Mouse (Mus musculus) limb, embryonic 10.5 days (tissue): ENCODE data around the gene Gzf1. TPM values are rescaled to one million over a fixed set of nuclear protein-coding genes. Genes with fewer than 3 reads are reported as not detected.

ENCODE experiments used
- DNase-seq: peaks from one replicate; pipeline ENCODE4 v3.0.0-alpha.2; 2017; ENCODE audit warnings: low spot score
- H3K27ac ChIP-seq: fragments of 300-500 bp; sonication (generic); 2 replicates; pipeline ENCODE4 v1.5.1; 2016; ENCODE audit warnings: mild to moderate bottlenecking
- H3K27me3 ChIP-seq: fragments of 300-500 bp; sonication (generic); 2 replicates; pipeline ENCODE4 v1.6.1; 2016; ENCODE audit warnings: low read depth, mild to moderate bottlenecking; ENCODE audit not compliant: poor library complexity, severe bottlenecking
- H3K36me3 ChIP-seq: fragments of 300-500 bp; sonication (generic); 2 replicates; pipeline ENCODE4 v1.6.1; 2016; ENCODE audit warnings: mild to moderate bottlenecking, moderate library complexity
- H3K4me1 ChIP-seq: fragments of 300-500 bp; sonication (generic); 2 replicates; pipeline ENCODE4 v1.6.1; 2016
- H3K4me3 ChIP-seq: fragments of 300-500 bp; sonication (generic); 2 replicates; pipeline ENCODE4 v1.5.1; 2016; ENCODE audit warnings: mild to moderate bottlenecking, moderate library complexity
- H3K9me3 ChIP-seq: fragments of 300-500 bp; sonication (generic); replicated peaks from 2 replicates; pipeline ENCODE4 v1.6.1; 2016; ENCODE audit warnings: mild to moderate bottlenecking
- WGBS: fragments of 180-500 bp; shearing (Covaris S2); methylation state at CpG from one replicate; pipeline ENCODE4 v1.1.7; 2016; 5-methylcytosine and 5-hydroxymethylcytosine counted together
- polyA plus RNA-seq: library from polyadenylated mRNA; unstranded; fragments of >200 nt; fragmentation: Nextera tagmentation; extraction: Ambion mirVana; gene quantifications from 2 replicates; pipeline ENCODE4 v1.2.1, GENCODE M21; 2016

Gzf1 gene
- polyA plus RNA-seq, 1 experiment from 2014 or later, result 27.7 TPM

- no peaks in the 10 kb centered on the region for H3K27me3 ChIP-seq
- no peak for DNase-seq
Measured at GRCm38 (mm10) chr2:148683031-148683430, 2.2 kb downstream of the Gzf1 start.

GRCm38 (mm10) chr2:148684972-148685371 lies 4.1 kb downstream of the Gzf1 start:
- peaks cover 65% of the 10 kb centered on the region for H3K36me3 ChIP-seq
- no peaks in the 10 kb centered on the region for H3K27me3 ChIP-seq
- no peak overlapping the region for H3K4me3 ChIP-seq
- peaks cover 18% of the 10 kb centered on the region for H3K4me1 ChIP-seq
- no peak overlapping the region for H3K27ac ChIP-seq
- no peak for DNase-seq
- no peaks in the 10 kb centered on the region for H3K9me3 ChIP-seq
- 93% methylated on average over 2 of the region's 2 CpGs for WGBS

More at GRCm38 (mm10) chr2:148683031-148683430, 2.2 kb downstream of the Gzf1 start:
- H3K36me3 ChIP-seq, result peaks cover 46% of the 10 kb centered on the region
- WGBS, result 83% methylated on average over 1 of the region's 1 CpGs
- H3K9me3 ChIP-seq, result no peaks in the 10 kb centered on the region
- H3K4me3 ChIP-seq, result no peak overlapping the region
- H3K27ac ChIP-seq, result no peak overlapping the region
- peaks cover 36% of the 10 kb centered on the region for H3K4me1 ChIP-seq

GRCm38 (mm10) chr2:148685709-148686108 lies 4.9 kb downstream of the Gzf1 start:
- no peak for DNase-seq
- Histone ChIP-seq H3K27me3 (no peaks in the 10 kb centered on the region), H3K27ac (no peak overlapping the region), H3K36me3 (peaks cover 73% of the 10 kb centered on the region), H3K9me3 (no peaks in the 10 kb centered on the region), H3K4me3 (no peak overlapping the region), H3K4me1 (peaks cover 12% of the 10 kb centered on the region)
- 97% methylated on average over 3 of the region's 3 CpGs for WGBS

GRCm38 (mm10) chr2:148686862-148687261 lies 6.0 kb downstream of the Gzf1 start:
- WGBS, result 95% methylated on average over 1 of the region's 1 CpGs
- Histone ChIP-seq H3K9me3 (no peaks in the 10 kb centered on the region), H3K27me3 (no peaks in the 10 kb centered on the region), H3K4me1 (peaks cover 6% of the 10 kb centered on the region), H3K36me3 (peaks cover 84% of the 10 kb centered on the region), H3K4me3 (no peak overlapping the region), H3K27ac (no peak overlapping the region)
- no peak for DNase-seq

GRCm38 (mm10) chr2:148687971-148688370 lies 7.1 kb downstream of the Gzf1 start:
- H3K36me3 ChIP-seq, result peaks cover 94% of the 10 kb centered on the region
- H3K4me1 ChIP-seq, result no peaks in the 10 kb centered on the region
- no peak for DNase-seq
- no peaks in the 10 kb centered on the region for H3K9me3 ChIP-seq
- no peak overlapping the region for H3K27ac ChIP-seq
- H3K27me3 ChIP-seq, result no peaks in the 10 kb centered on the region
- H3K4me3 ChIP-seq, result no peak overlapping the region
- WGBS, result 92% methylated on average over 5 of the region's 5 CpGs

- Histone ChIP-seq H3K4me1 (no peaks in the 10 kb centered on the region), H3K27ac (no peak overlapping the region), H3K4me3 (no peak overlapping the region), H3K9me3 (no peaks in the 10 kb centered on the region), H3K36me3 (peaks cover 95% of the 10 kb centered on the region), H3K27me3 (no peaks in the 10 kb centered on the region)
- WGBS, result 92% methylated on average over 6 of the region's 6 CpGs
- DNase-seq, result no peak
Measured at GRCm38 (mm10) chr2:148689444-148690140, 8.8 kb downstream of the Gzf1 start.

GRCm38 (mm10) chr2:148690291-148690690 lies 9.5 kb downstream of the Gzf1 start:
- Histone ChIP-seq H3K4me1 (no peaks in the 10 kb centered on the region), H3K4me3 (no peak overlapping the region), H3K9me3 (no peaks in the 10 kb centered on the region), H3K36me3 (peaks cover 95% of the 10 kb centered on the region), H3K27me3 (no peaks in the 10 kb centered on the region), H3K27ac (no peak overlapping the region)
- no peak for DNase-seq
- WGBS, result 94% methylated on average over 3 of the region's 3 CpGs

GRCm38 (mm10) chr2:148690781-148691180 lies 10.0 kb downstream of the Gzf1 start:
- Histone ChIP-seq H3K36me3 (peaks cover 95% of the 10 kb centered on the region), H3K27me3 (no peaks in the 10 kb centered on the region), H3K9me3 (no peaks in the 10 kb centered on the region), H3K27ac (no peak overlapping the region), H3K4me1 (no peaks in the 10 kb centered on the region), H3K4me3 (no peak overlapping the region)
- WGBS, result 91% methylated on average over 5 of the region's 5 CpGs
- DNase-seq, result no peak

- peaks cover 62% of the 10 kb centered on the region for H3K36me3 ChIP-seq
- 81% methylated on average over 5 of the region's 5 CpGs for WGBS
Measured at GRCm38 (mm10) chr2:148698571-148698970, 17.7 kb downstream of the Gzf1 start.

GRCm38 (mm10) chr2:148706409-148707201 lies 25.8 kb downstream of the Gzf1 start:
- no peak for DNase-seq

More at GRCm38 (mm10) chr2:148698571-148698970, 17.7 kb downstream of the Gzf1 start:
- Histone ChIP-seq H3K4me3 (no peak overlapping the region), H3K27me3 (no peaks in the 10 kb centered on the region), H3K9me3 (no peaks in the 10 kb centered on the region), H3K27ac (no peak overlapping the region), H3K4me1 (no peaks in the 10 kb centered on the region)
- DNase-seq, result no peak

GRCm38 (mm10) chr2:148707202-148707530 lies 26.3 kb downstream of the Gzf1 start:
- Histone ChIP-seq H3K4me3 (no peak overlapping the region), H3K4me1 (no peaks in the 10 kb centered on the region), H3K27me3 (no peaks in the 10 kb centered on the region), H3K27ac (no peak overlapping the region), H3K9me3 (no peaks in the 10 kb centered on the region), H3K36me3 (peaks cover 8% of the 10 kb centered on the region; the same call in 1 of the 2 replicates)
- 86% methylated on average over 6 of the region's 6 CpGs for WGBS
- no peak for DNase-seq

More at GRCm38 (mm10) chr2:148706409-148707201, 25.8 kb downstream of the Gzf1 start:
- Histone ChIP-seq H3K4me3 (no peak overlapping the region), H3K9me3 (no peaks in the 10 kb centered on the region), H3K27me3 (no peaks in the 10 kb centered on the region), H3K4me1 (no peaks in the 10 kb centered on the region), H3K27ac (no peak overlapping the region; the same call in 1 of the 2 replicates), H3K36me3 (peaks cover 8% of the 10 kb centered on the region; the same call in 1 of the 2 replicates)
- WGBS, result 88% methylated on average over 15 of the region's 15 CpGs

GRCm38 (mm10) chr2:148712326-148712725 lies 31.5 kb downstream of the Gzf1 start:
- Histone ChIP-seq H3K9me3 (no peaks in the 10 kb centered on the region), H3K27ac (no peak overlapping the region), H3K36me3 (peaks cover 8% of the 10 kb centered on the region; the same call in 1 of the 2 replicates), H3K4me3 (no peak overlapping the region), H3K4me1 (no peaks in the 10 kb centered on the region), H3K27me3 (no peaks in the 10 kb centered on the region)
- no peak for DNase-seq
- WGBS, result 79% methylated on average over 3 of the region's 3 CpGs

GRCm38 (mm10) chr2:148717072-148717471 lies 36.2 kb downstream of the Gzf1 start:
- 78% methylated on average over 2 of the region's 2 CpGs for WGBS
- H3K36me3 ChIP-seq, result no peaks in the 10 kb centered on the region
- H3K27me3 ChIP-seq, result no peaks in the 10 kb centered on the region
- no peaks in the 10 kb centered on the region for H3K4me1 ChIP-seq
- H3K4me3 ChIP-seq, result no peak overlapping the region
- no peak overlapping the region for H3K27ac ChIP-seq
- no peaks in the 10 kb centered on the region for H3K9me3 ChIP-seq
- DNase-seq, result no peak
